Mouse (Mus musculus) heart, adult 2 months (tissue): ENCODE data around the gene Islr2.

Source experiments
- CTCF ChIP-seq: fragments of 200-600 bp; IDR thresholded peaks from 2 replicates; pipeline ENCODE4 v1.8.1; 2022; ENCODE audit warnings: antibody characterized with exemption, mild to moderate bottlenecking, moderate library complexity
- EP300 ChIP-seq: fragments of 200-500 bp; IDR thresholded peaks from 2 replicates; pipeline ENCODE4 v1.6.1; 2011; ENCODE audit warnings: low read depth, low read length, control low read depth; ENCODE audit not compliant: insufficient read depth
- POLR2A ChIP-seq: fragments of 200-500 bp; IDR thresholded peaks from 2 replicates; pipeline ENCODE4 v1.6.1; 2011; ENCODE audit warnings: mild to moderate bottlenecking, low read depth, low read length, control low read depth; ENCODE audit not compliant: insufficient read depth

DNA sequence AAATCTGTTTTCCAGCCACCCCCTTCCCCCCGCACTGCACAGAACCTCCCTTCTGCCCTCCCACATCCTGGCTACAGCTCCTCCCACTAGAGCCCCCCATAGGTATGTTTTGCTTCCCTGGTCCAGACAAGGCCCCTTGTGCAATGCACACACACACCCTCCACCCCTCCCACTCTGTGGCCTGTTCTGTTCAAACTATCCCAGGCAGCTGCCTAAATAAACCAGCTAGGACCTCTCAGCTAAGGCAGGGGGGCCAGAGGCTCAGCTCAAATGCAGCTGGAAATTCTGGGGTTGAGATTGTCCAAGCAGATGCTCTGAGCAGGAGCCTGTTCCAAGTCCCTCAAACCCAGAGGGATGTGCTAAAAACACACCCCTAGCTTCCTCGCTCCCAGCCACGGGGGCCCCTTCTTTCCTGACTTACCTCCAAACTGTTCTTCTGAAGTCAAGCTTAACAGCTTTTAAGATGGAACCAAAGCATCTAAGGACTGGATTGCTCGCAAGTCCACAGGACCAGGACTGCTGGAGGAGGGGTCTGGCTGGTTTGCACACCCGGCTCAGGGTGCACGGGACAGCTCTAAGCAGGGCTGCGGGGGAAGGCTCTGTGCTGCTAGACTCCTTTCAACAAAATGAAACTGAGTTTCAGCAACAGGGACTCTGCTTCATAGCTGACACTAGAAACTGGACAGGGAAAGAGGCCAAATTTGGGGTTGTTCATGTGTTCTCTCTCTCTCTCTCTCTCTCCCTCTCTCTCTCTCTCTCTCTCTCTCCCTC is 45.4 kb downstream of the Islr2 start:
- TF ChIP-seq POLR2A (0 out of 2 replicates have a peak, but pooled peaks have one; percentile 35), CTCF (no peak), EP300 (no peak)
